Mouse (Mus musculus) gastrocnemius, postnatal 4 days (tissue): Measurements from ENCODE around the gene Camk2g. TPM values are rescaled to one million over a fixed set of nuclear protein-coding genes. Genes with fewer than 3 reads are reported as not detected.

Experiments used
- DNase-seq, 2 experiments: peaks; one replicate each; pipeline ENCODE4 v3.0.0; 2021 to 2022; ENCODE audit warnings: low spot score in 2 of 2, mixed read lengths in 2 of 2
- long read RNA-seq, 2 experiments: library from polyadenylated mRNA; stranded (forward); transcript quantifications; one replicate each; pipeline ENCODE4 v2.0.0; 2021
- total RNA-seq, 2 experiments: library from RNA; stranded (reverse); gene quantifications; 2 replicates each; pipeline ENCODE4 v1.2.3; 2021

The Camk2g gene
- 10 to 100 TPM; 92.5 to 94.3 TPM for total RNA-seq
- long read RNA-seq, experiment 1, transcript Camk2g-202 (20 exons, 3,604 nt) = major isoform, 18 of 53 reads
- long read RNA-seq, experiment 1, partial matches to known transcripts = 3 of 53 reads
- long read RNA-seq, experiment 1, other reads (novel, unspliced or antisense) = 29 of 53 reads
- long read RNA-seq, experiment 2, transcript Camk2g-203 (19 exons, 3,564 nt) = minor isoform, 7 of 79 reads
- long read RNA-seq, experiment 2, transcript Camk2g-202 (20 exons, 3,604 nt) = major isoform, 20 of 79 reads
- long read RNA-seq, experiment 2, partial matches to known transcripts = 15 of 79 reads
- long read RNA-seq, experiment 2, other reads (novel, unspliced or antisense) = 36 of 79 reads

DNA sequence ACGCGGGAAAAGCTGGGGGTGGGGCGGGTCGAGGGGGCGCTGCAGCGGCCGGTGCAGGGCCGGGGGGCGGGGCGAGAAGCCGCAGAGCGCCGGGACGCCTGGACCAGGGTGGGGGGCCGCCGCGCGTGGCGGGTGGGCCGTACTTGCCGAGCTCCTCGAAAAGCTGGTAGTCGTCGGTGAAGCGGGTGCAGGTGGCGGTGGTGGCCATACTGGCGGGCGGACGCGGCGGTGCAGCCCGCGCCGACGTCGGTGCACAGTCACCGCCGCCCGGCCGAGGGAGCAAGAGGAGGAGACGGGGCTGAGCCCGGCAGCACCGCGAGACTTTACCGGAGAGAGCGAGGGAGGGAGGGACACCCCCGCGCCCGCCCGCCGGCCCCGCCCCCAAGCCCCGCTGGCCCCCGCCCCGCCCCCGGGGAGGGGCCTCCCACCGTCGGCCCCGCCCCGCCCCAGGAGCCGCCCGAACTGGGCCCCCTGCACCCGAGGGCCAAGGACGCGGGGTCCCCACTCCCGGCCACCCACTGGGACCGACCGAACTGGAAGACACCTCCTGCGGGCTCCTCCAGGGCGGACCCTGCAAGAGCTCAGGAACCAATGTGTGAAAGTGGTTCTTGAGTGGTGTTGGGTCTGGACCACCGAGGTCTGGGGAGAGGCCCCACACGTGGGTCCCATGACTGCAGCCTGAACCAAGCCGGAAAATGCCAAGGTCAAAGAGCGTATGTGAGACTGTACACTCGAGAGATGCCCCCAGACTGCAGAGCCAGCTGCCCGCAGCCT lies at the start of gene Camk2g:
Gene Camk2g, minus strand, starts transcription at position 331 of the 774 bp plus-strand sequence.
- peak; percentile 79 to 85 for DNase-seq

- DNase-seq = no peak
Measured at GRCm38 (mm10) chr14:20842629-20843028, 48.7 kb upstream of the Camk2g start.

GRCm38 (mm10) chr14:20841526-20841925 lies 47.6 kb upstream of the Camk2g start:
- no peak for DNase-seq

DNA sequence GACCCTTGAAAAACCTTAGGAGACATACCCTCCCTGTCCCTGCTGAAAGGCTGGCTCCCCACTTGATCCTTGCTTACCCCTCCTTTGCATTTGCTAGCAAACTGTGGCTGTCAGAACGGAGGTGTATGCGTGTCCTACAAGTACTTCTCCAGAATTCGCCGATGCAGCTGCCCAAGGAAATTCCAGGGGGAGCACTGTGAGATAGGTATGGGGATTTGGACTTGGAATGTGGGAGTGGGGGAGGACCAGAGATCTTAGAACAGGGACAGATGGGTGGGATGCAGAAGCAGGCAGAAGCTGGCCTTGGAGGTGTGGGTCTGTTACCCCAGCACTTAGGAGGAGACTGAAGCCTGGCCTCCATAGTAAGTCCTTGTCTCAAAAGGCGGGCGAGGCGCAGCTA lies 43.8 kb upstream of the Camk2g start:
- no peak for DNase-seq

DNA sequence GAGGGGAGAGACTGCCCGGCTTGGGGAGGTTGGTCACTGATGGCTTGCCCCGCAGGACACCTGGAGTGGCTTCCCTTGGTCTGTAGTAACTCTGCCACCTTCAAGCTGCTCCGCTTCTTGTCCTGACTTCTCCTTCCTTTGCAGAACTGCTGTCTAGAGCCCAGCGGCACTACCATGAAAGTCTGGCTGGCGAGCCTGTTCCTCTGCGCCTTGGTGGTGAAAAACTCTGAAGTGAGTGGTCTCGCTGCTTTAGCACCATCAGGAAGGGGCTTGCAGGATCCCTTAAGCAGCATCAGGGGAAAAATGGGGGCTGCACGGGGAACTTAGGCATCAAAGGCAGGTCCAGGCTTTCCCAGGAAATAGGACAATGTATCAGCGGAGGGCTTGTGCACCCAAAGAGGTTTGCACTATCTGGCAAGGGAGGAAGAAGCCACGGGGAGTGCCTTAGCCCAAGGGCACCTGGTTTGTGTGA lies 43.1 kb upstream of the Camk2g start:
- no peak for DNase-seq

DNA sequence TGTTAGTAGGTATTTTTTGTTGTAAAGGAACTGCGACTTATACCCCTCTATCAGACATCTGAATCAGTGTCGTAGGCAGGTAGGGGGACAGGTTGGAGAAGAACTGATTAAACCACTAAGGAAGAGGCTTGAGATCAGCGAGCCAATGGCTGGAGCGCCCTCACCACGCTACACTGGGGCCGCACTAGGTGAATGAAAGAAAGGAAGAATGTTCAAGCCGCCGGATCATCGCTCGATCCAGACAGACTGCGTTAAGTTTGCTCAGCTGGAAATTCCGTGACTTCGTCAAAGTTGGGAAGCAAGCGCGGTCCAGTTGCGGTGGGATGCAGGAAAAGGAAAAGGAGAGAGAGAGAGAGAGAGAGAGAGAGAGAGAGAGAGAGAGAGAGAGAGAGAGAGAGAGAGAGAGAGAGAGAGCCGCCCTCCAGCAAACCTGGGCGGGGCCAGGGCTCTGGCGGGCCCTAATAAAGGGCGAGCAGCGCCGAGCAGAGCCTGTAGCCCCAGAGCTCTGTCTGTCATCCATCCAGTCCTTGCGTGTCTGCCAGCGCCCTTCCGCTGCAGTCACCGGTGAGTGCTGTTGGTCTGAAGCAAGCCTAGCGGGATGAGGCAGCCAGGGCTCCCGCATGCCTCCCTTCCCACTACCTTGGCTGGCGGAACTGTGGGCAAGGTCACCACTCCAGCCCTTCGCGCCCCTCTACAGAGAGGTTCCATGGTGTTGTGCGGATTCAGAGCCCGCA lies 42.5 kb upstream of the Camk2g start, which contains the start of gene Plau:
Gene Plau, plus strand, starts transcription at position 490 of the 734 bp plus-strand sequence.
- DNase-seq = peak; percentile 76 to 81

DNA sequence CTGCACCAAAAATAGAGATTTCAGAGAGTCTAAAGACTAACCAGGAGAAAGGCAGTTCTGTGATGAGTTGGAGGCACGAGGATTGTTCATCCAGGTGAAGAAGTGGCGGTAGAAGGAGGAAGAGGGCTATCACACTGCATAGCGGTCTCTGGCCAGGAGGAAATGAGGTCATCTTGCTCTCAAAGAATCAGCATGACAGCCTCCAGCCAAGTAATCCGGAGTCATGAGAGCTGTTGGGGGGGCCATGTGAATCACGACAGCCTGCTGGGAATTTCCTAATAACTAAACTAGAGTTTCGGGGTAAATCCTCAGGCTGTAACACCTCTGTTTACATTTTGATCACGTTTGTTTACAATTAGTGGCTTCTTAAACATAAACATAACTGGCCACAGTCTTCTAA lies 40.2 kb upstream of the Camk2g start:
- no peak for DNase-seq

GRCm38 (mm10) chr14:20833525-20833924 lies 39.6 kb upstream of the Camk2g start:
- DNase-seq = no peak

GRCm38 (mm10) chr14:20831915-20832314 lies 38.0 kb upstream of the Camk2g start:
- no peak for DNase-seq

DNA sequence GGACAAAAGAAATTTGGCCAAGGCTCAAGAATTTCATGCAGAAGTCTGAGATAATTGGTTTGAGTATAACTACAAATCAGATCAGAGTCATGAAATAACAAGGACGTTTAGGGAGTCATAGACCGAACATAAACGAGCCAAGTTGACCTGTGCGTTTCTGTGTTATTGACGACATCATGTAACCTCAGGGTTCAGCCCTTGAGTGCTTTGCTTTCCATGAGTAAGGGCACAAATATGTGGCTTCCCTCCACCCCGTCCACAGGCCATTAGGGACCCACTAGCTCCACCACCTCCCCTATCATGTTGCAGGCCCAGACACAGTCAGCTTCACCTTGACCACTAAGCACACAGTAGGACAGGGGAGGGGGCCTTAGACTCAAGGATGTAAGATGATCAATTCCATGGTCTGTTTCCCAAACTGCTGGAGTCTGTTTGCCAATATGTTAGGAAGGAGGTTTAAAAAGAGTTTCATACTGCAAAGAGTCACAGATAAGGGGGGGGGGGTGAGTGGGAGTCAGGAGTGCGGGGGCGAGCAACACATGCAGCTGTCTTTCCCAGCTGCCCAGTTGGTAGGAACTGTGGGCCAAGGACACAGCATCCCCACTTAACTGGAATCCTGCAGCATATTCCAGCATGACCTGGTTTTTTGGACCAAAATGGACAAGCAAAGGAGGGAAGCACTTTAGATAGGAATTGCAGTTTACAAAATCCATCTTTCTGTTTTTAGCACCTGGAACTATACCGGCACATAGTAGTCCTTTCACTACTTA lies 37.4 kb upstream of the Camk2g start:
- DNase-seq = peak in 1 of 2 experiments; percentile 23

GRCm38 (mm10) chr14:20829523-20830366 lies 35.9 kb upstream of the Camk2g start:
- no peak for DNase-seq

DNA sequence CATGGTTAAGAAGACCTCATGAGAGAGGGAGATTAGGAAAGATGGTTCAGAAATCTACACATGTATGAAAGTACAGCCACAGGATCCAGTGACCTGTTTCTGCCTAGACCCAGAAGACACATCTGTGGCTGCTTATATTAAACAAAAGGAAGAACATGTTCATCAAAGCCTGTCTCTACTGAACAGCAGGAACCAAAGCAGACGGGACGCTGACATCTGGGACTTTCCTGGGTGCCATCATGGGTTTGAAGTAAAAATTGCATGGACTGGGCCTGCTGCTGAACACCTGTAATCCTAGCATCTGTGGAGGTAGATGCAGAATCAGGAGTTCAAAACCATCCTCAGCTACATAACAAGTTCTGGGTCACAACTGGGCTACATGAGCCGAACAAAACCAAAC lies 34.6 kb upstream of the Camk2g start:
- no peak for DNase-seq

DNA sequence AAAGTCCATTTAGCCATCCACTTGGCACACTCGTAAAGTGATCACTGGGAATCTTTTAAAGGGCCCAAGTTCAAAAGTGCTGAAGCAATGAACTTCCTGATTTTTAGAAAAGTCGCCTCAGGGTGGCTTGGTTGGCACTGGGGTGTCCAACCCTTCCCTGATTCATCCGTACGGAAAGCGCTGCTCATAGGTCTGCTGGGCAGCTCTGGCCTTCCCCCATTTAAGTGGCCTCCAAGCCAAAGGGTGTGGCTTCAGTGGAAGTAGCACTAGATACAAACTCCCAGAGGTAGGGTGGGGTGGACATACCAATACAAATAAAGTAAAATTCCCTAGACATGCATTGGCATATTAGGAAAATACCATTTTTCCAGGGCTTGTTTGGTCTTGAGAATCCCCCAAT lies 33.6 kb upstream of the Camk2g start:
- no peak for DNase-seq

GRCm38 (mm10) chr14:20827061-20827460 lies 33.2 kb upstream of the Camk2g start:
- DNase-seq = no peak

DNA sequence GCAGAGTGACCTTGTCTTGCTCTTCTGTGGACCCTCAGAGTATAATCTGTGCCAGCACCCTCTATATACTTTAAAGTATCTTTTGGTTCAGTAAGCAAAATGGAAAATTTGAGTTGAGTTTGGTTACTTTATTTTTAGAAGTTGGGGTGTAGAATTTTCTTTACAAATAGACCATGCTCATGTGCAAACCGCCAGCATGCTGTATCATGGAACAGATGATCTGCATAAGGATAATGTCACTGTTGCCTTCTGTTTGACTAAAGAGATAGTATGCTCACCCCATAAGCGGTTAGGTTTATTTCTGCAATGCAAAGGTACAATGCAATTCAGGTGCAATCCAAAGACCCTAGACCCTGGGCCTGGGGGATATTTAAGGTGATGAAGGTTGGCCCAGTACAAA lies 31.6 kb upstream of the Camk2g start:
- DNase-seq = no peak

DNA sequence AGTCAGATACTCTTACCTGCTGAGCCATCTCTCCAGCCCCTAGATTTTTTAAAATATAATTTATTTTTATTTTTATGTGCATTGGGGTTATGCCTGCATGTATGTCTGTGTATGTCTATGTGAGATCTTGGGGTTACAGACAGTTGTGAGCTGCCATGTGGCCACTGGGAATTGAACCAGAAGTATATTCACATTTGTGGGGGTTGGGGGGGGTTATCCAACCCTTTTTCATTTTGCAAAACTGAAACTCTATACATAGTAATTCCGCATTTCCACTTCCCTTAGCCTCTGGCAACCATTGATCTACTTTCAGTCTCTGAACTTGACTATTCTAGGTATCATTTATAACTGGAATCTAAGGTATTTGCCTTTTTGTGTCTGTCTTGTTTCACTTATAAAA lies 30.6 kb upstream of the Camk2g start:
- no peak for DNase-seq

- no peak for DNase-seq
Measured at GRCm38 (mm10) chr14:20815448-20815847, 21.6 kb upstream of the Camk2g start.

GRCm38 (mm10) chr14:20811779-20812406 lies 18.0 kb upstream of the Camk2g start:
- DNase-seq = no peak

GRCm38 (mm10) chr14:20811236-20811635 lies 17.3 kb upstream of the Camk2g start:
- DNase-seq = no peak
